Mouse (Mus musculus): Measurements from ENCODE around the gene Hmg20b. TPM values are rescaled to one million over a fixed set of nuclear protein-coding genes. Genes with fewer than 3 reads are reported as not detected.

The Hmg20b gene
- total and polyA plus RNA-seq, 3 experiments: 54.9 to 58.1 (median 55.6) TPM

GRCm38 (mm10) chr10:81366477-81367206, 16.4 kb upstream of the Hmg20b start:
- Histone ChIP-seq H3K27ac (no peak overlapping the region), H3K36me3 (ENCODE audit: control insufficient read depth, insufficient read depth, low read length) (no peaks in the 10 kb centered on the region)
- WGBS: 74% methylated on average over 6 of the region's 6 CpGs

DNA sequence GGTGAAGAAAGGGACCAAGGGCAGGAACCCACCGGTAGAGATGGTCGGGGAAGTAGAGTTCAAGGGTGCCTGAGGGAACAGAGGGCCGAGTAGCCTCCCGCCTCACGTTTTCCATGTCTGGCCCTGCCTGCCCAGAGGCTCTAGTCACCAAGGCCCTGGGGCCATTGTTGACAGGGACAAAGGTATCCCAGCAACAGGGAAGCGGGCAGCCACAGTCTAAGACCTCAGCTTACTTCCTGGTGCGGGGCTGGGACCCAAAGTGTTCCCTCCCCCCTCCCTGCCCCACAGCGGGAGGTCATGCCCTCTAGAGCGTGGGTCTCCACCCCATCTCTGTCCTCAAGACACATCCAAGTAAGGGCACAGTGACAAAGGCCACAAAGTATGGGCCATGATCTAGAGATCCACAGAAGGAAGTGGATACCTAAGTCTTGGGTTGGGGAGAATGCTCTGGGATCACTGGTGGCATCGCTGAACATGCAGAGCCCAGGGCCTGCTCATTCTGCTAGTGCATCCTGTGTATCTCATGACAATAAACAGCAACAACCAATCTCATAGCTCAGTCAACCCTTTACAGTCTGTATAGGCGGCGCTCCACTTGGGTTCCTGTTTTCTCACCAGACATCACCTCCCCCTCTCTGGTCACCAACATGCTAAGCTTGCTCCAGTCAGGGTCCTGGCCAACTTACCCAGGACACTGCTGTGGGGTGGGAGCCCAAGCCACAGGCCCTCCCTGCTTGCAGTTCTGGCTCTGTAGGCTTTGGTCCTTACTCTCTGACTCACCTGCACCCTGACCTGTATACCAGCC, 15.6 kb upstream of the Hmg20b start, which contains the start of gene 4930404N11Rik:
Gene 4930404N11Rik (minus strand): TSS at position 145 of the 805 bp plus-strand sequence.
- TF ChIP-seq CTCF (IDR thresholded peaks at IDR 0.05) (no peak), EP300 (IDR thresholded peaks at IDR 0.05; ENCODE audit: insufficient read depth, low read depth, low read length) (no peak), POLR2A (IDR thresholded peaks at IDR 0.05; ENCODE audit: insufficient read depth, low read depth, low read length) (no peak)
- Histone ChIP-seq H3K36me3 (ENCODE audit: control insufficient read depth, insufficient read depth, low read length) (no peaks in the 10 kb centered on the region), H3K27ac (no peak within 1 kb of the TSS), H3K4me1 (ENCODE audit: control insufficient read depth, insufficient read depth, low read length) (peaks cover 7% of the 10 kb centered on the region), H3K4me3 (peak within 1 kb of the TSS; percentile 27; the same call in 1 of the 2 replicates), H3K79me2 (replicated peaks; ENCODE audit: control insufficient read depth, insufficient read depth, low read length) (no peaks in the 10 kb centered on the region), H3K27me3 (ENCODE audit: control insufficient read depth, insufficient read depth, low read length) (no peaks in the 10 kb centered on the region), H3K9ac (ENCODE audit: low read depth, low read length) (peak within 1 kb of the TSS; percentile 25)
- peak in 1 of 2 experiments; percentile 30 for DNase-seq
- 48% methylated on average over 12 of the region's 12 CpGs for WGBS
- intact Hi-C loops (cut with DNase I): no loop called here

More at GRCm38 (mm10) chr10:81366477-81367206, 16.4 kb upstream of the Hmg20b start:
- Histone ChIP-seq H3K4me1 (ENCODE audit: control insufficient read depth, insufficient read depth, low read length) (peaks cover 7% of the 10 kb centered on the region), H3K79me2 (replicated peaks; ENCODE audit: control insufficient read depth, insufficient read depth, low read length) (no peaks in the 10 kb centered on the region), H3K9ac (ENCODE audit: low read depth, low read length) (no peak overlapping the region), H3K27me3 (ENCODE audit: control insufficient read depth, insufficient read depth, low read length) (no peaks in the 10 kb centered on the region), H3K4me3 (no peak overlapping the region)
- intact Hi-C loops (cut with DNase I): no loop called here
- peak; percentile 7; the same call in 1 of the 2 replicates for TF ChIP-seq EP300 (IDR thresholded peaks at IDR 0.05; ENCODE audit: insufficient read depth, low read depth, low read length)
- 0 out of 2 replicates have a peak, but pooled peaks have one; percentile 15 for TF ChIP-seq POLR2A (IDR thresholded peaks at IDR 0.05; ENCODE audit: insufficient read depth, low read depth, low read length)
- no peak for TF ChIP-seq CTCF (IDR thresholded peaks at IDR 0.05)
- no peak for DNase-seq

DNA sequence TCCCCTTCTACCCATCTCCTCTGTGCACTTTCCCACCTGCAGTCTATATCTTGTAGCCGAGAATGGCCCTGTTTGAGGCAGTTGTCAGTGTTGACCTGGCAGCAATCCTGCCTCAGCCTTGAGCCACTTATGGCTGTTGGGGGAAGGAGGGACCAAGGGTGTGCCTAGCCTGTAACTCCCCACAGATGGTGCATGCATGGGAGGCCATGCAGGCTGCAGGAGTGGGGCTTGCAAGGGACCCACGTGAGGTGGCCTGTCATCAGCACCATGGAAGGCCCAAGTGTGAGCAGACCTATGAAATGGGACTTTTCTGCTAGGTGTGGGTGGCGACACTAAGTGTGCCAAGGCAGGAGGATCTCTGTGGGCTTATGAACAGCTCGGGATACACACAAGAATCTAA, 14.8 kb upstream of the Hmg20b start:
- Histone ChIP-seq H3K27me3 (ENCODE audit: control insufficient read depth, insufficient read depth, low read length) (no peaks in the 10 kb centered on the region), H3K4me1 (ENCODE audit: control insufficient read depth, insufficient read depth, low read length) (peaks cover 7% of the 10 kb centered on the region), H3K79me2 (replicated peaks; ENCODE audit: control insufficient read depth, insufficient read depth, low read length) (no peaks in the 10 kb centered on the region), H3K27ac (no peak overlapping the region), H3K36me3 (ENCODE audit: control insufficient read depth, insufficient read depth, low read length) (no peaks in the 10 kb centered on the region), H3K9ac (ENCODE audit: low read depth, low read length) (no peak overlapping the region), H3K4me3 (no peak overlapping the region)
- no peak for DNase-seq
- 50% methylated on average over 4 of the region's 4 CpGs for WGBS
- intact Hi-C loops (cut with DNase I): no loop called here
- TF ChIP-seq POLR2A (IDR thresholded peaks at IDR 0.05; ENCODE audit: insufficient read depth, low read depth, low read length): no peak
- no peak for TF ChIP-seq CTCF (IDR thresholded peaks at IDR 0.05)
- TF ChIP-seq EP300 (IDR thresholded peaks at IDR 0.05; ENCODE audit: insufficient read depth, low read depth, low read length): no peak

DNA sequence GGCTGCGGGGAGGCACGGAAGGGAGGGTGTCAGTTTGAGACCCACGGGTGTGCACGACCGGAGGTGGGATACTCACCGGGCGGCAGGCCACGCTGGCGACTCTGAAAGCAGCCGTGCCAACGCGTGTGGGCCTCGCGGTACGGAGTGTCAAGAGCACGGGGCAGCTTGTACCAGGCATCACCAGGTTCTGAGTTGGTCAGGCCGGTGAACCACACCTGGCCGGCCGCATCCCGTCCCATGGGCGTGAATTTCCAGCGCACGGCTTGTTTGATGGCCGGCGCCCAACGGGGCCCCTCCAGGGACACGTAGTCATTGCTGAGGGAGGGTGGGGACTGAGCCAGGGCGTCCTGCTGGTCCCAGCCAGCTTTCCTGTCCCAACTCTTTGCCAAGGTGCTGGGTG, 14.4 kb upstream of the Hmg20b start:
- no peaks in the 10 kb centered on the region for H3K79me2 ChIP-seq (replicated peaks; ENCODE audit: control insufficient read depth, insufficient read depth, low read length)
- DNase-seq: peak; percentile 60
- WGBS: 15% methylated on average over 28 of the region's 28 CpGs
- peak overlapping the region; percentile 25 for H3K9ac ChIP-seq (ENCODE audit: low read depth, low read length)
- H3K4me1 ChIP-seq (ENCODE audit: control insufficient read depth, insufficient read depth, low read length): peaks cover 7% of the 10 kb centered on the region
- no peaks in the 10 kb centered on the region for H3K36me3 ChIP-seq (ENCODE audit: control insufficient read depth, insufficient read depth, low read length)
- H3K4me3 ChIP-seq: peak overlapping the region; percentile 27; the same call in 1 of the 2 replicates
- TF ChIP-seq CTCF (IDR thresholded peaks at IDR 0.05) (no peak), EP300 (IDR thresholded peaks at IDR 0.05; ENCODE audit: insufficient read depth, low read depth, low read length) (no peak), POLR2A (IDR thresholded peaks at IDR 0.05; ENCODE audit: insufficient read depth, low read depth, low read length) (no peak)
- intact Hi-C loops (cut with DNase I): no loop called here
- no peaks in the 10 kb centered on the region for H3K27me3 ChIP-seq (ENCODE audit: control insufficient read depth, insufficient read depth, low read length)
- no peak overlapping the region for H3K27ac ChIP-seq

DNA sequence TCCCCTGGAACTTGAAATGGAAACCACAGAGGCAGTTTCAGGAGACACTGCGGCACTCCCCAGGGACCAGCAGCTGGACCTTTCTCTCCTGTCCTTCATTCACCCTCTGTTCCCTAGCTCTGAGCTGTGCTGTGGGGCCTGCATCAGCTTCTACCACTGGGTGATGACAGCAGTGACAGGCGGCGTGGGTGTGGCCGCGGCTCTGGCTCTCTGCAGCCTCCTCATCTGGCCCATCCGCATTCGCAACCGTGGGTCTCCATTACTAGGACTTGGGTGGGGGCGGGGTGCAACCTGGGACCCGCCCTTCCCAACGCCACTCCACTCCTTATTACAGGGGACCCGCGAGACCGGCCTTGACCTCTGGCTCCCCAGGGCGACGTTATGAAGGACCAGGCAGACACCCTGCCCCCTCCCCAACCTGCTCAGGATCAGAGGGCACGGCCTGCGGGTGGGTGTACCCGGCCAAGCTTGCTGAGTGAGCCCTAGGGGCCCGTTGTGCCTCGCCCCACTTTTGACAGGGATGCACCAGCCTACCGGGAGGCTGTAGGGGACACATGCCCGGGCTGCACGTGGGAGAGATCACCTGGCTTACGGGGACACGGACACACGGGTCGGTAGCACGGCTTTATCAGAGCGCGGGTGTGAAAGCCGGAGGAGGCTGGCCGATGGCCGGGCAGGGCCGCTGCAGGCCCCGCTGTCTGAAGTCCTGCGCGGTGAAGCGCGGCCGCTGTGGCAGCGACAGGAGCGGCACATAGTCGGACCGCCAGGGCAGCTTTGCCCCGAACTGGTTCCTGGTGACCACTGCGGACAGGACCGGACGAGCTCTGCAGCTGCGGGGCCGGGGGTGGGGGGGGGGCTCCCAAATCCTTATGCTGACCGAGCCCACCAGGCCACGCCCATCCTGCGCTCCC, 13.4 kb upstream of the Hmg20b start:
- H3K4me1 ChIP-seq (ENCODE audit: control insufficient read depth, insufficient read depth, low read length): peaks cover 8% of the 10 kb centered on the region
- intact Hi-C loops (cut with DNase I): no loop called here
- WGBS: 29% methylated on average over 54 of the region's 54 CpGs

More for the DNA sequence above, 13.4 kb upstream of the Hmg20b start:
- no peaks in the 10 kb centered on the region for H3K36me3 ChIP-seq (ENCODE audit: control insufficient read depth, insufficient read depth, low read length)
- peak; percentile 52 to 62 for DNase-seq
- no peaks in the 10 kb centered on the region for H3K27me3 ChIP-seq (ENCODE audit: control insufficient read depth, insufficient read depth, low read length)
- peak overlapping the region; percentile 44 for H3K9ac ChIP-seq (ENCODE audit: low read depth, low read length)
- peak overlapping the region; percentile 27; the same call in 1 of the 2 replicates for H3K4me3 ChIP-seq
- no peaks in the 10 kb centered on the region for H3K79me2 ChIP-seq (replicated peaks; ENCODE audit: control insufficient read depth, insufficient read depth, low read length)
- 0 out of 2 replicates have a peak, but pooled peaks have one; percentile 15 for TF ChIP-seq EP300 (IDR thresholded peaks at IDR 0.05; ENCODE audit: insufficient read depth, low read depth, low read length)
- no peak for TF ChIP-seq POLR2A (IDR thresholded peaks at IDR 0.05; ENCODE audit: insufficient read depth, low read depth, low read length)
- TF ChIP-seq CTCF (IDR thresholded peaks at IDR 0.05): no peak
- H3K27ac ChIP-seq: peak overlapping the region; percentile 48; the same call in 1 of the 2 replicates

Measured in heart, adult 2 months (tissue).